Mouse (Mus musculus): Measurements from ENCODE around the gene Pxylp1. TPM values are rescaled to one million over a fixed set of nuclear protein-coding genes. Genes with fewer than 3 reads are reported as not detected.
A peak's percentile ranks its signal among the peaks of the same experiment; 100 is the strongest.
"Not testable (repeated sequence)": the region's sequence is repeated elsewhere in the genome, so short reads cannot be mapped to it uniquely, and the experiment has no call there.

Gene Pxylp1
- polyA plus RNA-seq (2016; fragmentation: Nextera tagmentation; extraction: Ambion mirVana): 48.5 and 51.2 TPM in 2 replicates

DNA sequence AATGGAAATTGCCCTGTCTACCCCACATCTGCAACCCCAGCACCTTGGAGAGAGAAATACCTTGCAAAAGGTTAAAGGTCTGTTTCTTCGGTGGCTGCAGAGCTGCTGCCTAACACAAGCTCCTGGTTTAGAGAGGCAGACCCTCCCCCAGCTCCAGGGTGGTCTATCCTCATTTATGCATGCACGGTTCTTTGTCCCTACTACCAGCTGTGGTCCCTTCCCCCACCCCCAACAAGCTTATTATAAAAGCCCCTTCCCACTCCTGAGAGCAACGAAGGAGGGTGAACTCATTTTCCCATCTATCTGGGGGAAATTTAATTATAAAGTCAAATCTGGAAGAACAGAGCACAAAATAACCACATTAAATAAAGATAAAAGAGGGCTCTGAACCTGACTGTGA, at the start of gene Pxylp1:
TSS of gene Pxylp1 (minus strand) at position 124 of the 400 bp plus-strand sequence.
- peaks cover 17% of the 10 kb centered on the region for H3K27me3 ChIP-seq
- H3K4me1 ChIP-seq: peaks cover 53% of the 10 kb centered on the region
- no peak within 1 kb of the TSS for H3K4me3 ChIP-seq (replicated peaks)
- no peaks in the 10 kb centered on the region for H3K36me3 ChIP-seq (replicated peaks)
- WGBS: 2% methylated on average over 3 of the region's 3 CpGs
- no peak within 1 kb of the TSS; the same call in 1 of the 2 replicates for H3K9ac ChIP-seq
- peak; percentile 37; the same call in 1 of the 2 replicates for ATAC-seq (ENCODE audit: low FRiP score)
- no peaks in the 10 kb centered on the region for H3K9me3 ChIP-seq
- H3K27ac ChIP-seq: peak within 1 kb of the TSS; percentile 66
- H3K4me2 ChIP-seq: peak within 1 kb of the TSS; percentile 13; the same call in 1 of the 2 replicates

DNA sequence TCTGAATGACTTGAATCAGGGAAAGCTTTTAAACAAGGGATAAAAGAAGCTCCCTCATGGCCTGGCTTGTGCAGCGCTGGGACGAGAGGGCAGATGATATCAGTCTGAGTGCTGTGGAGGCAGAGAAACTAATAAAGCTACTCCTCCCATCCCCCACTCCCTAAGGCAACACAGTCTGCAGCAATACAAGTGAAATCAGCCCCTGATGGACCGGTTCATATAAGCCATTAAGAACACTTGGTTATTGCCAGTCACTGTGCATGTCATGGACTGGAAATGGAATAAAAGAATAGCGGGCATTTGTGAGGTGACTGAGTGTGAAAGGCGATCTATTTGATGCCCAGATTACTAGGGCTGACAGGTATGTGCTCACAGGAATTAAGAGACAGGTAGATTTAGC, 46.4 kb upstream of the Pxylp1 start:
- 0 out of 2 replicates have a peak, but pooled peaks cover 6% of the 10 kb centered on the region for H3K9me3 ChIP-seq
- H3K27ac ChIP-seq: 0 out of 2 replicates have a peak overlapping the region, but pooled peaks have one; percentile 19
- no peak overlapping the region for H3K9ac ChIP-seq
- H3K4me2 ChIP-seq: no peak overlapping the region
- ATAC-seq (ENCODE audit: low FRiP score): 0 out of 2 replicates have a peak, but pooled peaks have one; percentile 27
- peaks cover 41% of the 10 kb centered on the region for H3K36me3 ChIP-seq (replicated peaks)
- H3K4me3 ChIP-seq (replicated peaks): no peak overlapping the region
- H3K4me1 ChIP-seq: no peaks in the 10 kb centered on the region; the same call in 1 of the 2 replicates
- WGBS: 84% methylated on average over 5 of the region's 5 CpGs
- H3K27me3 ChIP-seq: no peaks in the 10 kb centered on the region

DNA sequence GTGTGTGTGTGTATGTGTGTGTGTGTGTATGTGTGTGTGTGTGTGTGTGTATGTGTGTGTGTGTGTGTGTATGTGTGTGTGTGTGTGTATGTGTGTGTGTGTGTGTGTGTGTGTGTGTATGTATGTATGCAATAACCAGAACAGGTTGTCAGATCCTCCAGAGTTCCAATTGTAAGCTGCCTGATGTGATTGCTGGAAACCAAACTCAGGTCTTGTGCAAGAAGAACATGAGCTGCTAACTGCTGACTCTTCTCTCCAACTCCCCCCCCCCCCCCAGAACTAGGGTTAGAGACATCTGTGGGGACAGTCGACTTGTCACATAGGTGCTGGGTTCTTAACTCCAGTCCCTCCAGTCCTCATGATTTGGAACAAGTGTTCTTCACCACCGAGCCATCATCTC, 44.0 kb upstream of the Pxylp1 start:
- not testable (repeated sequence) for H3K27ac ChIP-seq; H3K4me3 ChIP-seq (replicated peaks); H3K9me3 ChIP-seq; ATAC-seq (ENCODE audit: low FRiP score); H3K9ac ChIP-seq; H3K4me1 ChIP-seq; H3K27me3 ChIP-seq; H3K4me2 ChIP-seq
- 94% methylated on average over 2 of the region's 2 CpGs for WGBS
- H3K36me3 ChIP-seq (replicated peaks): peaks cover 17% of the 10 kb centered on the region

DNA sequence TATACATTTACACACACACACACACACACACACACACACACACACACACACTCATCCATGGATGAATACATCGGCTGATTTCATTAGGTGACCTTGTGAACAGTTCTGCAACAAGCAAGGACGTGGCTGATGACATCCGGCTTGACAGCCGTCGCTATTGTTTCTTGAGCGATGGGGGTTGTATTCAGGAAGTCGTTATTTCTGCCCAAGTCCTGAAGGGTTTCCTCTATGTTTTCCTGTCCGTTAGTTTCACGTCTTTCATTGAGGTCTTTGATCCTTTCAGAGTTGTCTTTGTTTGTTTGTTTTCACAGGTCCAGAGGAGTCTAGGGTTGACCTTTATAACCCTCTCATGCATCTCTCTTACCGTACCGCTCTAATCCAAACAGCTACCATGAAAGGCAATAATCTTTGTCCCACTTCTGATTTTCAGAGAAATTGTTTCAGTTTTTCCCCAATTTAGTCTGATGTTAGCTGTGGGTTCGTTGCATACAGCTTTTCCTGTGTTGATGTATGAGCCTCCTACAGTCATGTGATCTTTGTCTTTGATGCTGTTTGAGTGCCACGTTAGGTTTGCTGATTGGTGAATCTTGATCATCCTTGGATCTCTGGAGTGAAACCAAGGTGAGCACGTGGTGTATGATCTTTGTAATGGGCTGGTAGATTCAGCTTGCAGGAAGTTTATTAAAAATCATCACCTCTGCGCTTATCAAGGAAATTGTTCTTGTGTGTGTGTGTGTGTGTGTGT, 43.3 kb upstream of the Pxylp1 start:
- no peak overlapping the region for H3K9ac ChIP-seq
- no peaks in the 10 kb centered on the region for H3K27me3 ChIP-seq
- WGBS: 59% methylated on average over 15 of the region's 15 CpGs
- ATAC-seq (ENCODE audit: low FRiP score): no peak
- no peak overlapping the region for H3K4me3 ChIP-seq (replicated peaks)
- no peaks in the 10 kb centered on the region; the same call in 1 of the 2 replicates for H3K4me1 ChIP-seq
- H3K27ac ChIP-seq: no peak overlapping the region
- 0 out of 2 replicates have a peak, but pooled peaks cover 6% of the 10 kb centered on the region for H3K9me3 ChIP-seq
- no peak overlapping the region for H3K4me2 ChIP-seq
- H3K36me3 ChIP-seq (replicated peaks): peaks cover 10% of the 10 kb centered on the region

DNA sequence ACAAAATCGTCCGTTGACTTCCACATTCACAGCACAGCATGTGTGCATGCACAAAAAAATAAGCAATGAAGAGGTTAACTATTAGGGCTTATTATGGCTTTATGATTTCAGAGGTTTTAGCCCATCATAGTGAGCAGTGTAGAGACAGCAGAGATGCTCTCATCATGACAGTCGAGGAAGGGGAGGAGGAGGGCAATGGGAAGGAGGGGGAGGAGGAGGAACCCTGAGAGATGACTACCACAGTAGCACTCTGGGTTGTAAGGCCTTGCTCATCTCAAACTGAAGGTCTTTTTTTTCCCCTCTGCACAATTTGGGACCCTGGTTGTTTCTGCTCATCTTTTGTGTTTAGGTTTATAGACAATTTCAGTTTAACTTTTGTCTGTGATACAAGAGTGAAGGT, 42.3 kb upstream of the Pxylp1 start:
- H3K4me1 ChIP-seq: no peaks in the 10 kb centered on the region; the same call in 1 of the 2 replicates
- H3K27me3 ChIP-seq: no peaks in the 10 kb centered on the region
- 82% methylated on average over 3 of the region's 3 CpGs for WGBS

DNA sequence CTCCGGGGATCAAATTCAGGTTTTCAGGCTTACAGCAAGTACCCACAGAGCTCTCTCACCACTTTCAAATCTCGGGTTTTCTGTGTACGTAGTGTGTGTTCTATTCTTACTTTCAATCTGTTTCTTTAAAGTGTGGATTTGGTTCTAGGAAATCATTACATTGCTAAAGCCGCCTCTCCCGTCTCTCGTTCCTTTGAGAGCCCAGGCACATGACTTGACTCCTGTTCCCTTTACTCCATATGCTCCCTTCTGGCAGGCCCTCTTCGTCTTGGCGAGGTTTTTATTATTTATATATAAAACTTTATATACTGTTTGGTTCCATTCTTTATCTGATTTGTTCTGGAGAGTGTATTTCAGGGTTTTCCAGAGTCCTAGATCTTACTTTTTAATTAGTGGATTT, 40.3 kb upstream of the Pxylp1 start:
- Histone ChIP-seq H3K4me2 (no peak overlapping the region), H3K36me3 (replicated peaks) (0 out of 2 replicates have a peak, but pooled peaks cover 2% of the 10 kb centered on the region), H3K4me3 (replicated peaks) (no peak overlapping the region), H3K27me3 (no peaks in the 10 kb centered on the region), H3K4me1 (no peaks in the 10 kb centered on the region), H3K27ac (no peak overlapping the region), H3K9me3 (0 out of 2 replicates have a peak, but pooled peaks cover 5% of the 10 kb centered on the region), H3K9ac (no peak overlapping the region)
- no peak for ATAC-seq (ENCODE audit: low FRiP score)
- WGBS: 91% methylated on average over 8 of the region's 8 CpGs

More for the DNA sequence above, 42.3 kb upstream of the Pxylp1 start:
- Histone ChIP-seq H3K36me3 (replicated peaks) (0 out of 2 replicates have a peak, but pooled peaks cover 8% of the 10 kb centered on the region), H3K4me3 (replicated peaks) (no peak overlapping the region), H3K9ac (no peak overlapping the region), H3K4me2 (no peak overlapping the region), H3K9me3 (0 out of 2 replicates have a peak, but pooled peaks cover 5% of the 10 kb centered on the region), H3K27ac (no peak overlapping the region)
- ATAC-seq (ENCODE audit: low FRiP score): no peak

DNA sequence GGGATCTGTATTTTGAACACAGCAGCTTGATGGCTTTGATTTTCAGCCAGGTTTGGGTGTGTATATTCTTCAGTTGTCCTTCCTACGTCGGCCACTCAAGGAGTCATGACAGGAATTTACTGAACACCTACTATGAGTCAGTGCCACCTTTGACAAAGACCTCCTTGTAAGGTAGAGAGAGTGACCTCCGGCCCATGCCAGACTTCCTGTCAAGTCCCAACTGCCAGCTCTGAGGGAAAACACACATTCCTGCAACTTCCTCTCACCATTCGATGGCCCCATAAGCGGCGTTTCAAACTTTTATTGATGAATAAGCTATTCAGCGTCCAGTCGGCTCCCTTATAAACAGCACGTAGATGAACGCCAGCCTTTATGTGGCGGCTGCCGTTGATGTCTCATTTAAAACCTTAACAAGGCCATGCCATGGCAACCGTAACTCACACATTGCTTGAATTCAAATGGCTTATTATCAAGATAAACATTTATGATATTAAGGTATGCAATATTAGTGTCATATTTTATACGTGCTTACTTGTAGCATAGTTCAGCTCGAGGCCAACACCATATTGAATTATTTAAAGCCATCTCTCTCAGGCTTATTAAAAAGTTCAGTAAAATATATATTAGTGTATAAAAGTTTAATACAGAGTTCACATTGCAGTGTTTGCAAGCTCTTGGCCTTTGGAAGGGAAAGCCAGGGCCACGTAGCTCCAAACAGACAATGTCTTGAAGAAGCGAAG, 31.3 kb upstream of the Pxylp1 start:
- WGBS: 91% methylated on average over 17 of the region's 17 CpGs
- no peaks in the 10 kb centered on the region for H3K4me1 ChIP-seq
- no peak overlapping the region for H3K9ac ChIP-seq

DNA sequence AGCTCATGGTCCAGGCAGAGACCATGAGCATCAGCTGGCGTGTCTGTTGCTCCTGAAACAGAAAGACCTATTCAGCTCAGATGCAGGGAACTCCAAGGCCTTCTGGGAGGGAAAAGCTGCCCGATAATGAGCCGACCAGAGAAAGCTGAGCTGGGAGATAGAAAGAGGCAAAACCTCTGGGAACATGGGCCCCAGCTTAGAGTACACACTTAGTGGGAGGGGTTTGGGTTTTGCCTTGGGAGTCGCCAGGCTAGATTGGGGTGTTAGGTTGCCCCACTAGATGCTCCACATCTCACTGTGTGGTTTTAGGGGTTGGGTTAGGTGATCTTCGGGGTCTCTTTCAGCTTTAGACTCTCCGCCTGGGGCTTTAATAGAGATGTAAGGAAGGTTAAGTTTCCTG, 30.6 kb upstream of the Pxylp1 start:
- no peak overlapping the region for H3K4me2 ChIP-seq
- WGBS: 82% methylated on average over 6 of the region's 6 CpGs
- no peak overlapping the region for H3K4me3 ChIP-seq (replicated peaks)
- H3K27ac ChIP-seq: no peak overlapping the region
- H3K9me3 ChIP-seq: peaks cover 6% of the 10 kb centered on the region; the same call in 1 of the 2 replicates
- no peak for ATAC-seq (ENCODE audit: low FRiP score)
- no peak overlapping the region for H3K9ac ChIP-seq
- no peaks in the 10 kb centered on the region for H3K4me1 ChIP-seq
- no peaks in the 10 kb centered on the region for H3K36me3 ChIP-seq (replicated peaks)
- no peaks in the 10 kb centered on the region for H3K27me3 ChIP-seq

More for the DNA sequence above, 31.3 kb upstream of the Pxylp1 start:
- Histone ChIP-seq H3K36me3 (replicated peaks) (no peaks in the 10 kb centered on the region), H3K27ac (no peak overlapping the region), H3K27me3 (no peaks in the 10 kb centered on the region), H3K4me2 (no peak overlapping the region), H3K9me3 (peaks cover 6% of the 10 kb centered on the region; the same call in 1 of the 2 replicates), H3K4me3 (replicated peaks) (no peak overlapping the region)
- no peak for ATAC-seq (ENCODE audit: low FRiP score)

DNA sequence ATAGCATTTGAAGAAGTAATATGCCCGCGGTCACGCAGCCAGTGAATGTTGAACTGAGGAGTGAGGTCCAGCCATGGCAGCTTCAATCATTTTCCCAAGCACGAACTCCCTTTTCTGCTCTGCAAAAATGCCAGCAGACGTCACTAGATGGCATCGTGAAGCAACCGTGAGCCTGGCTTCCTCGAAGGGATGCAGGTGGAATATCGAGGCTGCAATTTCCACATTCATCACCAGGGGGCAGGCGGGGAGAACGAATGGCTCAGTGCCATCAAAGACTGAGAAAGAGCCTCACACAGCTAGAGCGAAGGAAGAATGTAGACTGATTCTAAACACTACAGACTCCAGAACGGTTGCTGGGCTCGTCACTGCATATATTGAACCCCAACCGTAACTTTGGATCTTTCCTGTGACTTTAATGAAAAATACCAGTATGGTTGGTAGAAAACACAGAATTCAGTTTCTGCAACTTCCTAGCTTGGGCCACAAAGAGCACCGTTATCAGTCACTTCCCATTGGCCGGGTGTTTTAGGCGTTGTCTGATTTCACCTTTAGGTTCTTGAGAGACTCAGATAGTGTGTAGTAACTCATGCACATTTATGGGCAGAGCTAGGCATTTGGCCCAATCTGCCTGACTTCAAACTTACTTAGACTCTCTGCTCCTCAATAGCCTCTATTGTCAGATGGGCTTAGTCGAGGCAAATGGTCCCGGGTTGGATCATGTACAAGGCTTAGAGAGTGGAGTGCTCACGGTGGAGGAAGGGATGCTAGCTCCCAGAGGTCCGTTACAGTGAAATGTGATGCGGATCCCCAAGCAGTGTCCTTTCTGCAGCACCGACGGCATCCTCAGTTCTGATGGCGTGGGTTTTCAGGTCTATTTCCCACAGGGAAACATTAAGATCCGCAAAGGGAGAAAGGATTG, 24.4 kb upstream of the Pxylp1 start:
- Histone ChIP-seq H3K27ac (no peak overlapping the region), H3K4me1 (peaks cover 5% of the 10 kb centered on the region; the same call in 1 of the 2 replicates), H3K4me2 (no peak overlapping the region), H3K36me3 (replicated peaks) (no peaks in the 10 kb centered on the region), H3K9me3 (peaks cover 6% of the 10 kb centered on the region; the same call in 1 of the 2 replicates), H3K9ac (no peak overlapping the region), H3K27me3 (no peaks in the 10 kb centered on the region), H3K4me3 (replicated peaks) (no peak overlapping the region)
- ATAC-seq (ENCODE audit: low FRiP score): peak; percentile 86
- WGBS: 37% methylated on average over 27 of the region's 27 CpGs

DNA sequence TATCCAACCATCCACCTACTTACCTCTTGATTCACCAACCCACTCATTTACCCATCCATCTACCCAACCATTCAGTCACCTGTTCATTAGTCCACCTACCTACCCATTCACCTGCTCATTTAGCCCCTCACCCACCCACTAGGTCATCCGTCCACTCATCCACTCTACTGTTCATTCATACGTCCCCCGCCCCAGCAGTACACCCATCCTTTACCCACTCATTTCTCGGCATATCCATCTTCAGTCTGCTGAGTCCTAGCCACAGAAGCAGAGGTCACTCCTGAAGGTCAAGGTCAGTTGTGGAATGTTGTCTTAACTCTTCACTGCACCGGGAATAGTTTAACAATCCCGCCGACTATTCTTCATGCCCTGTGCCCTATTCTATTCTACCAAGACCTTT, 23.6 kb upstream of the Pxylp1 start:
- Histone ChIP-seq H3K27ac (no peak overlapping the region), H3K4me1 (peaks cover 5% of the 10 kb centered on the region; the same call in 1 of the 2 replicates), H3K9me3 (peaks cover 6% of the 10 kb centered on the region; the same call in 1 of the 2 replicates), H3K36me3 (replicated peaks) (no peaks in the 10 kb centered on the region), H3K4me3 (replicated peaks) (no peak overlapping the region), H3K9ac (no peak overlapping the region), H3K4me2 (no peak overlapping the region), H3K27me3 (no peaks in the 10 kb centered on the region)
- ATAC-seq (ENCODE audit: low FRiP score): peak; percentile 59
- WGBS: 65% methylated on average over 7 of the region's 7 CpGs

DNA sequence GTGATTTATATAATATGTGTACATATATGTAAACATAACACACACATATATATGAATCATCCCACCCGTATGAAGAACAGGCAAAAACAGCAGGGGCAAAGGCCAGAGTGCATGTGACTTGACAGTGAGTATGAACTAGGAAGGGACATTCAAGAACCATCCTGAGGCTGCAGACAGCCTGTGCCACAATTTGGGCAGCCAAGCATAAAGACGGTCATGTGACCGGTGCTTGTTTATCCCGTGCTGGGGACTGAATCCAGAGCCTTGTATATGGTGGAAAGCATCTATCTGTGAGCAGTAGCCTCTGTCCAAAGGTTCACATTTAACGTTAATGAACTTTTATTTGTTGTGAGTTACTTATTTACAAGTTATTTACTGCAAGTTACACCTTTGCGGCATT, 22.4 kb upstream of the Pxylp1 start:
- ATAC-seq (ENCODE audit: low FRiP score): no peak
- Histone ChIP-seq H3K27ac (no peak overlapping the region), H3K36me3 (replicated peaks) (no peaks in the 10 kb centered on the region), H3K27me3 (no peaks in the 10 kb centered on the region), H3K4me2 (no peak overlapping the region), H3K9ac (no peak overlapping the region), H3K4me3 (replicated peaks) (no peak overlapping the region), H3K4me1 (peaks cover 5% of the 10 kb centered on the region; the same call in 1 of the 2 replicates), H3K9me3 (peaks cover 5% of the 10 kb centered on the region; the same call in 1 of the 2 replicates)
- 81% methylated on average over 6 of the region's 6 CpGs for WGBS

All from forebrain, embryonic 12.5 days (tissue).